Mouse (Mus musculus) cerebellum, adult 2 months (tissue): ENCODE results near the gene Izumo2.

Experiments used
- CTCF ChIP-seq: fragments of 200-500 bp; IDR thresholded peaks from 2 replicates; pipeline ENCODE4 v1.5.1; 2011; ENCODE audit warnings: low read depth, mild to moderate bottlenecking, control low read depth, low read length, moderate library complexity, borderline replicate concordance; ENCODE audit not compliant: insufficient read depth
- POLR2A ChIP-seq: fragments of 200-500 bp; IDR thresholded peaks from 2 replicates; pipeline ENCODE4 v1.6.1; 2011; ENCODE audit warnings: low read length, control low read depth, borderline replicate concordance; ENCODE audit not compliant: insufficient read depth

GRCm38 (mm10) chr7:44741361-44741760 is 32.8 kb downstream of the Izumo2 start:
- TF ChIP-seq POLR2A: no peak
- no peak for TF ChIP-seq CTCF
